Mouse (Mus musculus) layer of hippocampus, adult 2 months (tissue): ENCODE data around the gene Sf3a1. TPM values are rescaled to one million over a fixed set of nuclear protein-coding genes. Genes with fewer than 3 reads are reported as not detected.
"Not testable (repeated sequence)": the region's sequence is repeated elsewhere in the genome, so short reads cannot be mapped to it uniquely, and the experiment has no call there.

ENCODE experiments used
- DNase-seq, 2 experiments: peaks; one replicate each; pipeline ENCODE4 v3.0.0; 2022; ENCODE audit warnings: low spot score in 2 of 2
- H3K27ac ChIP-seq: fragments of 200-600 bp; 2 replicates; pipeline ENCODE4 v1.8.1; 2022
- H3K4me3 ChIP-seq: fragments of 200-600 bp; 2 replicates; pipeline ENCODE4 v1.8.1; 2022; ENCODE audit warnings: mild to moderate bottlenecking
- CTCF ChIP-seq: fragments of 200-600 bp; conservative IDR thresholded peaks from 2 replicates; pipeline ENCODE4 v1.8.1; 2022; ENCODE audit warnings: antibody characterized with exemption, mild to moderate bottlenecking, moderate library complexity
- total RNA-seq, 2 experiments: library from RNA; stranded (reverse); gene quantifications; 2 replicates each; pipeline ENCODE4 v1.2.3; 2021

Sf3a1 gene
- total RNA-seq, 2 experiments from 2014 or later: 72.3 to 74.1 TPM

DNA sequence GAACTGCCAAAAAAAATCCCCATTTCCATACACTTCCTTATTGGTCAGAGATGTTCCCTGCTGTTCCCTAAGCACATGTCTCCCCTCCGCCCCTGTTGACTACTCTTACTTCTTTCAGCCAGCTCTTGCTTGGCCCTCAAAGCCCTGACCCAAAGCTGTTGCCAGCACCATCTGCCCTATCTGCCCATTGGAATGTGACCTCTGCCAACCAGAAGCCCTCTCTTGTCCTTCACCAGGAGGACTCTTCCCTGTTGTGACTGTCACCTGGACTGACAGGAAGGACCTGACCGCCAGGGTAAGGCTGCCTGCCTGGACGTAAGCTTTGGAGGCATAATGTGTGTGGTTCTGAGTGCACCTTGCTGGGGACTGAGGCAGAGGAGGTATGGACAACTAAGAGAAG, 38.5 kb upstream of the Sf3a1 start:
- Histone ChIP-seq H3K27ac (no peak overlapping the region), H3K4me3 (no peak overlapping the region)
- TF ChIP-seq CTCF: no peak
- no peak for DNase-seq

- no peak for DNase-seq
These were observed 37.9 kb upstream of the Sf3a1 start for GRCm38 (mm10) chr11:4122226-4122625.

DNA sequence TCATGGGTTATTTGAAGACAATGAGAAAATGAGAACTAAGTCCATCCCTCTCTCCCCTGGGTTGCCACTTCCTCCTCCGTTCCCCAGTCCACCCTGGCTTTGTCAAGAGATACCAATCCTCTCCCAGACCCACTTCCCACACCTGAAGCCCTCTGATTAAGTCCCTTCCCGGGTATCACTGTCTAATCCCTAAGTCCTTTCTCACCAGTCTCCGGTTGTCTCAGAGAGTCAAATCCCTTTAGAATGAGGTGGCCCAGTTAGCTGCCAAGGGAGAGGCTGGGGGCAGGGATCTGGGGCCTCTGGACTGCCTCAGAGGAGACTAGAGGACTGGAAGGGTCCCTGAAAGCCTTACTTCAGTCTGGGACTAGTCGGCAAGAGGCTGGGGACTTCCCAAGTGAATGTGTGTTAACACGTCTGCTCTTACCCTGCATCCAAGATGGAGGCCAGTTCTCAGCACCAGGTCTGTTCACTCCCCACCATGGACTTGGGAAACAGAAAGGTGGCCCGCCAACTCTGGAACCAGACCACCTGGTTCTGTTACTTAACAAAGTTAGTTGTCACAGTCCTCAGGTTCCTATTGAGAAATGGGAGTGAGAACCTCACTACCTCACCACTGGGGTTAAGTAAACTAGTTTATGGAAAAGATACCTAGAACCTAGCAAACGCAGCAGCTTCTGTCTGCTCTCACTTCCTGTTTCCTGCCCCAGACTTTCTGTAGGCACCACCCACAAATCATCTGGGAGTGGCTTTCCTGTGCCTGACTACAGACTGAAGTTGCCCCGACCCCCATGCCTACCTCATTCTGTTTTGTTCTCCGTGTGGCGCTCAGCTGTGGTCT, 37.2 kb upstream of the Sf3a1 start, which contains the start of gene Sec14l2:
Gene Sec14l2 (minus strand): TSS at position 674 of the 838 bp plus-strand sequence.
- no peak within 1 kb of the TSS for H3K4me3 ChIP-seq
- H3K27ac ChIP-seq: no peak within 1 kb of the TSS
- no peak for DNase-seq
- TF ChIP-seq CTCF: no peak

More at GRCm38 (mm10) chr11:4122226-4122625, 37.9 kb upstream of the Sf3a1 start:
- no peak for TF ChIP-seq CTCF
- H3K27ac ChIP-seq: no peak overlapping the region
- H3K4me3 ChIP-seq: no peak overlapping the region

- peak in 1 of 2 experiments; percentile 73 for DNase-seq
- Histone ChIP-seq H3K27ac (no peak overlapping the region), H3K4me3 (no peak overlapping the region)
- peak; percentile 91 for TF ChIP-seq CTCF
These were observed 36.2 kb upstream of the Sf3a1 start for GRCm38 (mm10) chr11:4123922-4124321.

DNA sequence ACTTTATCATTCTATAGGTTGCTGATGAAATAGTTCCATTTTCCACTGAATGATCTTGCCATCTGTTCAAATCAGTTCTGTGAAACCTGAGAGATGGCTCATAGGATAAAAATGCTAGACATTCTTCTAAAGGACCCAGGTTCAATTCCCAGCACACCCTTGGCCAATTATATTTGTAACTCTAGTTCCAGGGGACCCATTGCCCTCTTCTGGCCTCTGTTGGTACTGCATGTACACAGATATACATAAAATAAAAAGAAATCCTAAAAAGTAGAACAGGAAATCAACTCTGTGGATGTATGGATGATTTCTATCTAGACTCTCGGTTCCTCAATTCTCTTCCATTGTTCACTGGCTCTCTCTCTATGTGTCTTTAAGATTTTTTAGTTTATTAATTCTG, 33.1 kb upstream of the Sf3a1 start:
- no peak for DNase-seq
- TF ChIP-seq CTCF: peak; percentile 57
- Histone ChIP-seq H3K4me3 (no peak overlapping the region), H3K27ac (no peak overlapping the region)

DNA sequence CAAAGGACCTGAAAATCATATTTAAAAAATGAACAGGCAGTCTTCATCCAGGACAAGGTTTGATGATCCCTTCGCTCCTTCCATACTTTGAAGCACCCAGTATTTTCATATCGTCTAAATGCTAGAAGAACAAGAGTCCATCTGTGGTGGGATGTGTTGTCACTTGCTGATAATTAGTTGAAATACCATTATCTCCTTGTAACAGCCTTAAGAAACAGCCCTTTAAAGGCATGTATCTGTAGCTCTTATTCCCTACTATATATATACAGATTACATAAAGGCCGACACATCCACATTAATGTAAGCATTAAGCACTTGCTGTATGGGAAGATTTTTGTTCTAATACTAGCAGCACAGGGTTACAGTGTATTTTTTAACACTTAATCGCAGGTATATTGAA, 31.7 kb upstream of the Sf3a1 start:
- H3K4me3 ChIP-seq, DNase-seq, H3K27ac ChIP-seq: not testable (repeated sequence)

GRCm38 (mm10) chr11:4133450-4133849, 26.7 kb upstream of the Sf3a1 start:
- DNase-seq: no peak
- H3K4me3 ChIP-seq: no peak overlapping the region
- peak; percentile 77 for TF ChIP-seq CTCF
- H3K27ac ChIP-seq: no peak overlapping the region

DNA sequence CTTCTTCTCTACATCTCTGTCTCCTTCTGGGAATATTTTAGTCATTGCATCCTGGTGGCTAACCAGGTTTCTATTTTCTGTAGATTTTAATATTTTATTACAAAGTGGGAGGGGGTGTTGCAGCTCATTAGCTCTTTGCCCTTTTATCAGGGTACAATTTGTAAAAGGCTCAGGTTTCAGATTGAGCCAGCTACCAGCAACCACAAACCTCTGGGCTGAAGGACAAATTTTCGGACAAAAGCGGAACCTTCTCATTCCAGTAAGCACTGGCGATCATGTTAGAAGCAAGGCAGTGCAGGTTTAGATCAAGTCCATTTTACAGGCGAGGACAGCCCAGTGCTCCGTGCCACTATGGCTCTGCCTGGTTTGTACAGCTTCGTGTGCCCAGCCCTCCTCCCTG, 25.8 kb upstream of the Sf3a1 start:
- H3K27ac ChIP-seq: peak overlapping the region; percentile 98
- TF ChIP-seq CTCF: no peak

DNA sequence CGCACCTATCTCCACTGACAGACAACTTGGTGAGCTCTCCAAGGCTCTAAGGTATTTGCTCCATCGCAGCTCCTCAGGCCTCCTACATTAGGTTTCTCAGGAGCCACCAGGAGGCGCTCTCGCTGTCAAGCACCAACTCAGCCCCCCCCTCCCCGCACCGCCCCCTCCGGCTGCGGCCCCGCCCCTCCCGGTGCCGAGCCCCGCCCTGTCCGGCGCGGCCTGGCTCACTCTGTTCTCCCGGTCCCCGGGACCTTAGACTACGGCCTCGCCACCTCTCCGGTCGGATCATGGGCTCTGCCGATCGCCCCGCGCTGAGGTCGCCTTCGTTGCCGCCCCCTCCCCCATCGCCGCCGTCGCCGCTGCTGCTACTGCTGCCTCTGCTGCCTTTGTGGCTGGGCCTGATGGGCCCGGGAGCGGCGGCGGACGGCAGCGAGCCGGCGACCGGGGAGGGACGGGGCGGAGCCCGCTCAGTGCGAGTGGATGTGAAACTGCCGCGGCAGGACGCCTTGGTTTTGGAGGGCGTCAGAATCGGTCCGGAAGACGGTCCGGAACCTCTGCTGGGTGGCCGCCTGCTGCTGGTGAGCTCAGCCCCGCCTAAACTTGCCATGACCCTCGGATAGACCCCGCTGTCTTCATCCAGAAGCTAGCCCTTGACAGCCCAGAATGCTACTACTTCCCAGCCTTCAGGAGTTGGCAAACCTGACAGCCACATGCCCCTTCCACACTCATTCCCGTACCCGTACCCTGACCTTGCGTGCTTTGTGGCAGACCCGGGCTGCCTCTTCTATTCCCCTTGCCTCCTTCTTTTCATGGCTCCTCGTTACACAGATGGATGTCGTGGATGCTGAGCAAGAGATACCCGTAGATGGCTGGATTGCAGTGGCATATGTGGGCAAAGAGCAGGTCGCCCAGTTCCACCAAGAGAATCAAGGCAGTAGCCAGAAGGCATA, 24.9 kb upstream of the Sf3a1 start, which contains the start of gene Rnf215:
Gene Rnf215 (plus strand): TSS at position 217 of the 950 bp plus-strand sequence.
- peak within 1 kb of the TSS; percentile 98 for H3K27ac ChIP-seq
- peak; percentile 81 to 88 for DNase-seq
- TF ChIP-seq CTCF: peak; percentile 89
- H3K4me3 ChIP-seq: peak within 1 kb of the TSS; percentile 98

More for the DNA sequence above, 25.8 kb upstream of the Sf3a1 start:
- H3K4me3 ChIP-seq: peak overlapping the region; percentile 98
- no peak for DNase-seq

DNA sequence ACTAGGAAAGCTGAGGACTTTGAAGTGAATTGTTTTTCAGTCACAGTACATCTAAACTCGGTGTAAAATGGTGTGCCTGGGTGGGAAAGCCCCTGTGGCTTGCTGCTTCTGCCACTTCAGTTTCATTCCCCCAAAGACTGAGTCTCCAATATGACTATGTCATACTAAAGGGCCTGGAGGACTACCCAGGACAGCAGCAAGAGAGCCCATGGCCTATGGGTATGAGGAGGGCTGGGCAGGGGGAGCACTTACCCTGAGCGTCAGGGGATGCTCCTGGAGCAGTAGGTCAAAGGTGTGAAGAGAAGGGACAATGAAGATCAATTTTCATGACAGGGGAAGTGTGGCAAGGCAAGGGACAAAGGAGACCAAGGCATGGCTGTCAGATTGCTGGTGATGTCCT, 21.2 kb upstream of the Sf3a1 start:
- no peak overlapping the region for H3K4me3 ChIP-seq
- DNase-seq: no peak
- TF ChIP-seq CTCF: no peak
- H3K27ac ChIP-seq: no peak overlapping the region

GRCm38 (mm10) chr11:4141505-4141904, 18.6 kb upstream of the Sf3a1 start:
- no peak for TF ChIP-seq CTCF
- H3K27ac ChIP-seq: no peak overlapping the region
- no peak overlapping the region for H3K4me3 ChIP-seq
- no peak for DNase-seq

- no peak for TF ChIP-seq CTCF
- no peak overlapping the region for H3K27ac ChIP-seq
- no peak overlapping the region for H3K4me3 ChIP-seq
- no peak for DNase-seq
These were observed 17.8 kb upstream of the Sf3a1 start for GRCm38 (mm10) chr11:4142352-4142751.
